Mouse (Mus musculus): ENCODE results near the gene Pak7.

Pak7 gene

GRCm38 (mm10) chr2:136048464-136048863 is 339.3 kb downstream of the Pak7 start:
- no peak for DNase-seq (ENCODE audit: low read depth, low spot score)
